Mouse (Mus musculus) brain, embryonic 18.5 days (tissue): ENCODE results near the gene Bglap3.
"Not testable (repeated sequence)": the region's sequence is repeated elsewhere in the genome, so short reads cannot be mapped to it uniquely, and the experiment has no call there.

Experiments
- DNase-seq: peaks from one replicate; pipeline ENCODE4 v3.0.0-alpha.2; 2012; ENCODE audit warnings: low read depth, low spot score

Gene Bglap3

DNA sequence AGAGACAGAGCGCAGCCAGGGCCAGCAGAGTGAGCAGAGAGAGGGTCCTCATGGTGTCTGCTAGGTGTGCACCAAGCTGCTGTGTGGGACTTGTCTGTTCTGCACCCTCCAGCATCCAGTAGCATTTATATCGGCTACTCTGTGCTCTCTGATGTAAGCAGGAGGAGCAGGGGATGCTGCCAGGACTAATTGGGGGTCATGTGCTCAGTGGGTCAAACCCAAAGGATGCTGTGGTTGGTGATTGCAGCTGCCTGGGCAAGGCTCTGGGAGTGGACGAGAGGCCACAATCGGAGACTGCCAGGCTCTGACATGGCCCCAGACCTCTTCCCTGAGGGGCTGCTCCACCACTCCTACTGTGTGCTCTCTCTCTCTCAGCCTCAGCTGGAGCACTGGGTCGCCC lies 6.1 kb upstream of the Bglap3 start, which contains the start of gene Bglap2:
Bglap2 (minus strand) TSS at position 101 of the 400 bp plus-strand sequence.
- DNase-seq = not testable (repeated sequence)

DNA sequence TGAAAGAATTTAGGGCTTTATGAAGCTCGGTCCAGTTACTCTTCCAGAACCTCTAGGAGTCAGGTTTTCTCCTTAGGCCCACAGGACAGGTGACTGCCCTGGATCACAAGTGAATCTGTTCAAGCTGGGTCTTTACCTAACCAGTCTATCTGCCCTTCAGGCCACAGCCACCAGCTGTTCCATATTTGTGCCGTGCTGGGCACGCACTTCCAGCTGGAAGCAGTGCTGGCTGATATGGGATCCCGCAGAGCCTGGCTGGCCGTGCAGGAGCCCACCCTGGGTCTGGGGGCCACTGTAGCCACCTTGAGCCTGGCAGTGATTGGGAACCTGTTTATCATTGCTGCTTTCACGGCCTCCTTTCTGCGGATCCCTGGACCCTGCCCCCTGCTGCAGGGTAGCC lies 4.1 kb upstream of the Bglap3 start:
- DNase-seq = not testable (repeated sequence)

DNA sequence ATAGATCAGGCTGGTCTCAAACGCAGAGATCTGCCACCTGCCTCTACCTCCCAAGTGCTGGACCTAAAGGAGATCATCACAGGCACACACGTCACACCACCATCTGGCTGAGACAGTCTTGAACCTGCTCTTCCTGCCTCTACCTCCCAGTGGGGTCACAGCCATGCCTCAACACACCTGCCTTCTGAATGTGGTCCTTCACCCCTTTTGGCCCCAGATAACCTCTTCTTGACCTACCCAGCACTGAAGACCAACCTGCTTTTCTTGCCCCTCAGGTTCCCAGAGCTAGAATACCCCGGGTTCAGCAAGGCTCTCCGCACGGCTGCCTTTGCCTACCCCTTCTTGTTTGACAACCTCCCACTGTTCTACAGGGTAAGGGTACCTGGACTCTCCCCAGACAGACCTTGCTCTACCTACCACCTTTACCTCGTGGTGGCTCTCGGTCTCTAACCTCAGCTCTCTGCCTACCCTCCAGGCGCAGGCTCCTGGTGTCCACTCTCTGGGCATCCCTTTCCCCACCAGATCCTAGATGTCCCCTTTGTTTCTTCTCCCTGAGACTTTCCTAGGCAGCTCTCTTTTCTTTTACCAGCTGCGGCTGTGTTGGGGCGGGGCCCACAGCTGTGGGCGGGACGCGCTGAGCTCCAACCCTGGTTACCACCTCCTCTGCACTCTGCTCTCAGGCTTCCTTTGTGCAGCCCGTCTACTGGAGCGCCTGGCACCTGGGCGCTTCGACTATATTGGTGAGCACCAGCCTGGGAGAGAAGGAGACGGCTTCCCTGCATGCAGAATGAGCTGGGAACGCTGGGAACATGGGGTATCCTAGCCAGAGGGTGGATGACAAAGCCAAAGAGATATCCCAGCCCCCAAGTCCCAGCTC lies 3.4 kb upstream of the Bglap3 start:
- not testable (repeated sequence) for DNase-seq

GRCm38 (mm10) chr3:88368511-88368910 lies 4.0 kb downstream of the Bglap3 start:
- DNase-seq = not testable (repeated sequence)

DNA sequence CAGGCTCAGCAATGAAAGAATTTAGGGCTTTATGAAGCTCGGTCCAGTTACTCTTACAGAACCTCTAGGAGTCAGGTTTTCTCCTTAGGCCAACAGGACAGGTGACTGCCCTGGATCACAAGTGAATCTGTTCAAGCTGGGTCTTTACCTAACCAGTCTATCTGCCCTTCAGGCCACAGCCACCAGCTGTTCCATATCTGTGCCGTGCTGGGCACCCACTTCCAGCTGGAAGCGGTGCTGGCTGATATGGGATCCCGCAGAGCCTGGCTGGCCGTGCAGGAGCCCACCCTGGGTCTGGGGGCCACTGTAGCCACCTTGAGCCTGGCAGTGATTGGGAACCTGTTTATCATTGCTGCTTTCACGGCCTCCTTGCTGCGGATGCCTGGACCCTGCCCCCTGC lies 5.0 kb downstream of the Bglap3 start:
- not testable (repeated sequence) for DNase-seq

DNA sequence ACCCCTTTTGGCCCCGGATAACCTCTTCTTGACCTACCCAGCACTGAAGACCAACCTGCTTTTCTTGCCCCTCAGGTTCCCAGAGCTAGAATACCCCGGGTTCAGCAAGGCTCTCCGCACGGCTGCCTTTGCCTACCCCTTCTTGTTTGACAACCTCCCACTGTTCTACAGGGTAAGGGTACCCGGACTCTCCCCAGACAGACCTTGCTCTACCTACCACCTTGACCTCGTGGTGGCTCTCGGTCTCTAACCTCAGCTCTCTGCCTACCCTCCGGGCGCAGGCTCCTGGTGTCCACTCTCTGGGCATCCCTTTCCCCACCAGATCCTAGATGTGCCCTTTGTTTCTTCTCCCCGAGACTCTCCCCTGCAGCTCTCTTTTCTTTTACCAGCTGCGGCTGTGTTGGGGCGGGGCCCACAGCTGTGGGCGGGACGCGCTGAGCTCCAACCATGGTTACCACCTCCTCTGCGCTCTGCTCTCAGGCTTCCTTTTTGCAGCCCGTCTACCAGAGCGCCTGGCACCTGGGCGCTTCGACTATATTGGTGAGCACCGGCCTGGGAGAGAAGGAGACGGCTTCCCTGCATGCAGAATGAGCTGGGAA lies 5.6 kb downstream of the Bglap3 start:
- DNase-seq = not testable (repeated sequence)

GRCm38 (mm10) chr3:88365705-88366361 lies 6.7 kb downstream of the Bglap3 start:
- DNase-seq = no peak

DNA sequence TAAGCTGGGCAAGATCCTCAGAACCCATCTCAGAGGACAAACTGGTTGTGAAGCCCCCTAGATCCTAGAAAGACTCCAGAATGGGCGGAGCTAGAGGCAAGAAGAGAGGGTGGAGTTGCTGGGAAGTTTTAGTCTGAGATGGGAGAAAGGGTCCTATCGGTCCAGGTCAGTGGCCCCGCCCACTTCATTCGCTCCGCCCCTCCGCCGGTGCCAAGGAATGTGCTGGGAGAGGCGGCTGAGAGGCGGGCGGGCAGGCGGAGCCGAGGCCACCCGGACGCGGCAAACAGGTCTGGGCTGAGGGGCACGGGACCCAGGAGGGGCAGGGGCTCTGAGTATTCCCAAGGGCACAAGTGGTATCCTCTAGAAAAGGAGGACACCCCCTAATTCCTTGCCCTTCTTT lies 8.2 kb downstream of the Bglap3 start, which contains the start of gene Paqr6:
Paqr6 (plus strand) TSS at position 248 of the 400 bp plus-strand sequence.
- no peak for DNase-seq

- DNase-seq = no peak
Observed at GRCm38 (mm10) chr3:88363700-88364099, 8.8 kb downstream of the Bglap3 start.

- DNase-seq = no peak
Observed at GRCm38 (mm10) chr3:88361612-88362313, 10.8 kb downstream of the Bglap3 start.

DNA sequence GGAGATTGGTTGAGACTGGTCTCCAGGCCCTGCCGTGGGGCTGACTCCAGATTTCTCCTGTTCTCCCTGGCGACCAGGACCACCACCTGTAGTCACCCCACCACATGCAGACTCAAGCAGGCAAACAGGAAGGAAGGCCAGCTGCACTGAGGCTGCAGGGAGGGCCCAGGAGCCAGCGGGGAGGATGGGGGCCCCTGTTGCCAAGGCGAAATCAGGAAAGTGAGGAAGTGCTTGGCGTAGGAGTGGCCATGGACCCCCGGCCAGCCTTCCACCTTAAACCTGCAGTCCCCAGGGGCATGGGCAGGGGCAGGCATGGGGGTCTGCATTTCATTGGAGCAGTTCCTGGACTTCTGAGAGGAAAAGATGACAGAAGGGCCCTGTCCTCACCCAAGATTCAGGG lies 11.4 kb downstream of the Bglap3 start:
- DNase-seq = no peak

DNA sequence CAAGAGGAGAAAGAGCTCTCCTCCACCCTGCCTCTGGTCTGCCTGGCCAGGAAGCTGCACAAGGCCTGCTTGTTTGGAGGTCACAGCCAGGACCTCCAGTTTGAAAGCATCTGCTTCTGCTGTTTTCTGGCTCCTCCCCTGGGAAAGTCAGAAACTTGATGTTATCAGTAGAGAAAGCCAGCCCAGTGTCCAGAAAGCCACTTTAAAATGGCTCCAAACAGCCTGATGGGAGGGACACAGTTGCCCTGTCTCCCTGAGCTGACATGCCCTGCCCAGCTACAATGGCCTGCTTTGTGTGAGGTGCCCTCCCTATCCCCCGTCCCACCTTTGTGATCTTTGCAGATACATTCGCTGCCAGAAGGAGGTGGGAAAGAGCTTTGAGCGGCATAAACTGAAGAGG lies 12.6 kb downstream of the Bglap3 start:
- no peak for DNase-seq

DNA sequence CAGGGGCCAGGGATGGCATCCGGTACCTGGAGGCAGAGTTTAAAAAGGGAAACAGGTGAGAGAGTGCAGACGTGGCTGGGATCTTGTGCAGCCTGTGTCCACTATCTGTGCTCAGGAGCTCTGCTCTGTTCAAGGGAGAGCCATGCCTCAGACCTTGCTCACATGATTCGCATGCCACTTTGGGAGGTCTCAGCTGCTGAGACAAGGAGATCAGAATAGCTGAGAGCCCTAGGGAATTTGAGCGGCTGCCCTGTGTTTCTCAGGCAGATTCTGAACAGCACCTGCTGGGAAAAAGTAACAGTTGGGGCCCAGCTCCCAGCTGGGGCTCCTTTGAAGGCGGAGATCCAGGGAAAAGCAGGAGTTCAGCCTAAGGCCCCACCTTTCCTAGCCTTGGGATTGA lies 13.0 kb downstream of the Bglap3 start:
- DNase-seq = no peak

DNA sequence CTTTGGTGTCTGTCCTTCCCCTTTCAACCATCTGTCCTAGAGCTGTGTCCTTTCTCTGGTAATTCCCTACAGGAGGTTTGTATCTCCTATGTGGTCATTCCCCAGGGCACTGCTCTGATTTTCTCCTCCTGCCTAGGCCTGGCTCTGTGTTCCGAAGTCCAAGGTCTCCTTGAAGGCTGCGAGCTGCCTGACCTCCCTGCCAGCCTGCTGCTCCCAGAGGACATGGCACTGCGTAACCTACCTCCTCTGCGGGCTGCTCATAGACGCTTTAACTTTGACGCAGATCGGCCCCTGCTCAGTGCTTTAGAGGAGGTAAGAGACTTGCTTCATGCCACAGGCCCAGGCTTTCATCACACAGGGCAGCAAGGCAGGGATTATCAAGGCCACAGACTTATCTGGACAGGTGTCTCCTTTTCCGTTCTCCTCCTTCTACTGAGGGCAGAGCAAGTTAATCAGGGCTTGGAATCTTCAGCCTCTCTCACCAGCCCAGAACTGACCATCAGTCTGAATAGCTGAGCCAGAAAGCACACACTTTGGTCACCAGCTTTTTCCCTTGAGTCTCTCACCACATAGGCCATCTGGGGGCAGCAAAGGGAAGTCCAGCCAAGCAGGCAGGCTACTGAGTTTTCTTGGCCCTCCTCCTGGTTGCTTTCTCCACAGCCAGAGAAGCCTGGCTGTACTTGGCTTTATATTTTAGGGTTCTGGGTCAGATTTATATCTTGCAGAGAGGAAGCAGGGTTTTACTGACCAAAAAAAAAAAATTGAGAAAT lies 18.0 kb downstream of the Bglap3 start:
- DNase-seq = no peak

- no peak for DNase-seq
Observed at GRCm38 (mm10) chr3:88352907-88353306, 19.6 kb downstream of the Bglap3 start.

- no peak for DNase-seq
Observed at GRCm38 (mm10) chr3:88350732-88351131, 21.8 kb downstream of the Bglap3 start.

GRCm38 (mm10) chr3:88339006-88339405 lies 33.5 kb downstream of the Bglap3 start:
- DNase-seq = no peak

GRCm38 (mm10) chr3:88338316-88338715 lies 34.2 kb downstream of the Bglap3 start:
- no peak for DNase-seq

DNA sequence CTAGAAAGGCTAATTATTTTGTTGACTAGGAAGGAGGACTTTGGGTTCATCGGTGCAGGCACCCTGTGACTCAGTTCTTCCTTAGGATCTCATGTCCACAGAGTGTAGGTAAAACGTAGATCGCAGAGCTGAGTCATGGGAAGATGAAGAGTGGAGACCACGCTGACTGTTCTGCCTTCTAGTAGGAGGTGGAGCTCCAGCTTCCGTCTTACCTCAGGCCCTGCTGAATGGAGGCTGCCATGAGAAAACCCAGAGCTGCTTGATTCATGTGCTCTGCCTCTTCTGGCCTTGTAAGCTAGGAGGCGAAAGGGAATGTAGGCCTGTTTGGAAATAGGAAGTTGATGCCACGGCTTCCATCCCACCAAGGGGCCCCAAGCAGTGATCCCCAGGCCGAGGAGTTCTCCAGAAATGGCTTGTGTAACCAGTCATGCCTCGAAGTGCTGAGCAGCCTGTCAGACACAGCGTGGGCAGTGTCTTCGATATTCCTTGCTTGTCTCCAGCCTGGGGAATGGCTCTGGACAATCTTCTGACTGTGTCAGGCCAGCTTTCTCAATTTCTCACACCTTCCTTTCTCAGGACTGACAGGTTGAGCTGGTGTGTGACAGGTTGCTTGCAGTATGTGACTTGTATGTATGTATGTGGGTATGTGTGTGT lies 35.0 kb downstream of the Bglap3 start:
- no peak for DNase-seq
